Comparison of ENCODE assay signal across 14 mouse cellular contexts in genomic region chr4:148415575-148415974, GRCm38 (mm10). TPM values are rescaled to one million over a fixed set of nuclear protein-coding genes. Genes with fewer than 3 reads are reported as not detected.
DNase-seq lines count a peak whose midpoint lies in the region; ATAC-seq and TF ChIP-seq lines count a peak whose summit lies in the region.
"Had no signal": no experiment of that assay in that cellular context is flagged by ENCODE, and none has a peak within 500 bp of the region (broad histone marks: within the 10 kb centered on the region; RNA-seq: fewer than 3 reads in every experiment).

No protein-coding gene starts in this region.

- WGBS in forebrain, embryonic 14.5 days: 22% methylated on average over 16 of the region's 16 CpGs
- WGBS in forebrain, embryonic 10.5 days: 21% methylated on average over 16 of the region's 16 CpGs
- WGBS in neural tube, embryonic 12.5 days: 14% methylated on average over 16 of the region's 16 CpGs
- 5% methylated on average over 16 of the region's 16 CpGs for WGBS in limb, embryonic 14.5 days

- no peak for TF ChIP-seq POLR2A in limb, embryonic 14.5 days (IDR thresholded peaks at IDR 0.05; ENCODE audit: borderline replicate concordance, extremely low read depth, insufficient read depth, insufficient read length)

- H3K27ac ChIP-seq in forebrain, embryonic 14.5 days (ENCODE audit: low read depth, low read length): no peak overlapping the region
- H3K27ac ChIP-seq in forebrain, embryonic 10.5 days: no peak overlapping the region
- no peak overlapping the region for H3K27ac ChIP-seq in neural tube, embryonic 12.5 days
- H3K27ac ChIP-seq in limb, embryonic 14.5 days (replicated peaks; ENCODE audit: low read depth, low read length): no peak overlapping the region
- H3K27ac ChIP-seq: heart, adult 2 months had no signal

- DNase-seq in forebrain, embryonic 14.5 days (ENCODE audit: low spot score): peak; percentile 34
- no peak for DNase-seq in forebrain, embryonic 10.5 days (ENCODE audit: extremely low spot score, low spot score)
- no peak for DNase-seq in neural tube, embryonic 10.5 days (ENCODE audit: extremely low spot score, low spot score)
- no peak for DNase-seq in limb, embryonic 14.5 days (ENCODE audit: low spot score)
- DNase-seq in testis, postnatal 10 days (ENCODE audit: low spot score): no peak
- no peak for DNase-seq in layer of hippocampus, adult 18-20 months (ENCODE audit: low spot score in 2 of 2)
- no peak for DNase-seq in cerebellum, postnatal 10 days
- DNase-seq: B cell, adult 2 months; cerebellum, postnatal 25 days; heart, adult 2 months; kidney, postnatal 25 days; layer of hippocampus, postnatal 36 days; thymus, postnatal 14 days had no signal

- no peaks in the 10 kb centered on the region for H3K4me1 ChIP-seq in forebrain, embryonic 14.5 days (ENCODE audit: control insufficient read depth, insufficient read depth, low read length)
- peaks cover 45% of the 10 kb centered on the region for H3K4me1 ChIP-seq in forebrain, embryonic 10.5 days
- H3K4me1 ChIP-seq in neural tube, embryonic 12.5 days: peaks cover 32% of the 10 kb centered on the region
- H3K4me1 ChIP-seq in limb, embryonic 14.5 days (ENCODE audit: control insufficient read depth, insufficient read depth, low read length): peaks cover 8% of the 10 kb centered on the region; the same call in 1 of the 2 replicates

- ATAC-seq in forebrain, embryonic 14.5 days: peak; percentile 42; the same call in 1 of the 2 replicates
- no peak for ATAC-seq in neural tube, embryonic 12.5 days (ENCODE audit: low FRiP score, low read depth)
- no peak for ATAC-seq in limb, embryonic 14.5 days (ENCODE audit: low FRiP score, low read depth)

- H3K4me3 ChIP-seq in forebrain, embryonic 14.5 days (ENCODE audit: low read depth, low read length): no peak overlapping the region
- H3K4me3 ChIP-seq in forebrain, embryonic 10.5 days: no peak overlapping the region
- H3K4me3 ChIP-seq in neural tube, embryonic 12.5 days: no peak overlapping the region
- no peak overlapping the region for H3K4me3 ChIP-seq in limb, embryonic 14.5 days (replicated peaks; ENCODE audit: low read length)
- H3K4me3 ChIP-seq: heart, adult 2 months had no signal

- no peak overlapping the region for H3K9ac ChIP-seq in forebrain, embryonic 14.5 days (ENCODE audit: low read length)
- H3K9ac ChIP-seq in neural tube, embryonic 12.5 days: no peak overlapping the region
- H3K9ac ChIP-seq in limb, embryonic 14.5 days (ENCODE audit: low read depth, low read length, severe bottlenecking): 0 out of 2 replicates have a peak overlapping the region, but pooled peaks have one; percentile 29

- H3K27me3 ChIP-seq in forebrain, embryonic 14.5 days (replicated peaks; ENCODE audit: control insufficient read depth, insufficient read depth, low read length): no peaks in the 10 kb centered on the region
- peaks cover 39% of the 10 kb centered on the region for H3K27me3 ChIP-seq in forebrain, embryonic 10.5 days (ENCODE audit: poor library complexity, severe bottlenecking)
- H3K27me3 ChIP-seq in neural tube, embryonic 12.5 days (replicated peaks): no peaks in the 10 kb centered on the region
- no peaks in the 10 kb centered on the region for H3K27me3 ChIP-seq in limb, embryonic 14.5 days (ENCODE audit: control insufficient read depth, insufficient read depth, low read length)

- no peaks in the 10 kb centered on the region for H3K9me3 ChIP-seq in forebrain, embryonic 14.5 days (replicated peaks; ENCODE audit: control insufficient read depth, low read length)
- H3K9me3 ChIP-seq in forebrain, embryonic 10.5 days: no peaks in the 10 kb centered on the region
- no peaks in the 10 kb centered on the region for H3K9me3 ChIP-seq in neural tube, embryonic 12.5 days
- no peaks in the 10 kb centered on the region for H3K9me3 ChIP-seq in limb, embryonic 14.5 days (ENCODE audit: control insufficient read depth, low read length)

- H3K4me2 ChIP-seq in forebrain, embryonic 14.5 days (ENCODE audit: low read length): no peak overlapping the region
- peak overlapping the region; percentile 21 for H3K4me2 ChIP-seq in neural tube, embryonic 12.5 days (replicated peaks)
- H3K4me2 ChIP-seq in limb, embryonic 14.5 days (replicated peaks; ENCODE audit: low read depth, low read length, severe bottlenecking): 0 out of 2 replicates have a peak overlapping the region, but pooled peaks have one; percentile 17

- H3K36me3 ChIP-seq in forebrain, embryonic 14.5 days (ENCODE audit: control insufficient read depth, insufficient read depth, low read length): no peaks in the 10 kb centered on the region
- no peaks in the 10 kb centered on the region for H3K36me3 ChIP-seq in forebrain, embryonic 10.5 days (replicated peaks)
- H3K36me3 ChIP-seq in neural tube, embryonic 12.5 days: no peaks in the 10 kb centered on the region
- H3K36me3 ChIP-seq in limb, embryonic 14.5 days (ENCODE audit: control insufficient read depth, insufficient read depth, low read length): no peaks in the 10 kb centered on the region

RNA-seq across cellular contexts. Expression of gene Ubiad1, which starts 29.0 kb away (rescaled TPM):
- polyA plus RNA-seq in forebrain, embryonic 14.5 days (2014; fragmentation: Nextera tagmentation; extraction: Ambion mirVana): 14.2 and 14.6 TPM in 2 replicates
- 27.1 and 27.3 TPM in 2 replicates for polyA plus RNA-seq in forebrain, embryonic 10.5 days (2016; fragmentation: Nextera tagmentation; extraction: Ambion mirVana)
- polyA plus RNA-seq in neural tube, embryonic 12.5 days (2016; fragmentation: Nextera tagmentation; extraction: Ambion mirVana): 19.5 and 19.7 TPM in 2 replicates
- 15.0 and 18.0 TPM in 2 replicates for polyA plus RNA-seq in limb, embryonic 14.5 days (2012; rRNA removed)
- 14.0 and 18.2 TPM in 2 replicates for polyA plus RNA-seq in limb, embryonic 14.5 days (2014; fragmentation: Nextera tagmentation; extraction: Ambion mirVana)
- 1 to 10 TPM; 7.5 to 8.5 TPM for total RNA-seq in layer of hippocampus, adult 18-20 months (2021)

RNA-seq across cellular contexts. Expression of gene Mtor, which starts 32.8 kb away (rescaled TPM):
- 22.2 and 24.4 TPM in 2 replicates for polyA plus RNA-seq in forebrain, embryonic 14.5 days (2014; fragmentation: Nextera tagmentation; extraction: Ambion mirVana)
- polyA plus RNA-seq in forebrain, embryonic 10.5 days (2016; fragmentation: Nextera tagmentation; extraction: Ambion mirVana): 23.3 and 27.0 TPM in 2 replicates
- polyA plus RNA-seq in neural tube, embryonic 12.5 days (2016; fragmentation: Nextera tagmentation; extraction: Ambion mirVana): 27.7 and 28.2 TPM in 2 replicates
- polyA plus RNA-seq in limb, embryonic 14.5 days (2012; rRNA removed): 18.0 and 20.3 TPM in 2 replicates
- polyA plus RNA-seq in limb, embryonic 14.5 days (2014; fragmentation: Nextera tagmentation; extraction: Ambion mirVana): 18.5 and 21.6 TPM in 2 replicates
- 10 to 100 TPM; 88.9 to 90.7 TPM for total RNA-seq in layer of hippocampus, adult 18-20 months (2021)
